Mouse (Mus musculus): Measurements from ENCODE around the gene Slc17a3.

Slc17a3 gene

DNA sequence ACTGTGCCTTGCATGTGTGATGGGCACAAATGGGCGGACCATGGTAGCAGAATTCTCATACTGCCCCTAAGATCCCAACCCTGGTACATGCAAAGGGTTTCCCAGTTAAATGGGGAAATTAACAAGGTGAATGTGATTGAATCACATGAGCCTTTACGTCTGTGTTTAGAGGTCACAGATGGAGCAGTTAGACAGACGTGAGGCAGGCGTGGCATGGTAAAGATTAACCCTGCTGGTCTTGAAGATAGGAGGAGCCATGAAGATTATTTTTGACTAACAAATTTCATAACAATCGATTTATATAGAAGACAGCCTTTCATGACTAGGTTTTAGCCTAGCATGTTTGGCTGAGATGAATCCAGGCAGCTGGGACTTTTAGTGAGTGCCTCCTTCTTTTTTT is 33.9 kb downstream of the Slc17a3 start:
- CTCF ChIA-PET, result no interaction called here

DNA sequence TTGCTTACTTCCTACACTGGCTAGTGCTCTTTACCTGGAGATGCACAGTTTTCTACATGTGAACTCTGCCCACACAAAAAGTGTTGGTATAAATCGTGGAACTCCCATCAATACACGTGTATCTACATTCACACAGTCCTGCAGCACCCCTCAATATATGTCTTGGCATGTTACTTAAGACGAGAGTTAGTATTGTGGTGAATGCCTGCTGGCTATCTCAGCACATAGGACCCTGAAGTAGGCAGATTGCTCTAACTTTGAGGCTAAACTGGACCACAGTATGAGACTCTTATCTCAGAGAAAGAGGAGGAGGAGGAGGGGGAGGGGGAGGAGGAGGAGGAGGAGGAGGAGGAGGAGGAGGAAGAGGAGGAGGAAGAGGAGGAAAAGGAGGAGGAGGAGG is 39.9 kb downstream of the Slc17a3 start:
- CTCF ChIA-PET, result no interaction called here

DNA sequence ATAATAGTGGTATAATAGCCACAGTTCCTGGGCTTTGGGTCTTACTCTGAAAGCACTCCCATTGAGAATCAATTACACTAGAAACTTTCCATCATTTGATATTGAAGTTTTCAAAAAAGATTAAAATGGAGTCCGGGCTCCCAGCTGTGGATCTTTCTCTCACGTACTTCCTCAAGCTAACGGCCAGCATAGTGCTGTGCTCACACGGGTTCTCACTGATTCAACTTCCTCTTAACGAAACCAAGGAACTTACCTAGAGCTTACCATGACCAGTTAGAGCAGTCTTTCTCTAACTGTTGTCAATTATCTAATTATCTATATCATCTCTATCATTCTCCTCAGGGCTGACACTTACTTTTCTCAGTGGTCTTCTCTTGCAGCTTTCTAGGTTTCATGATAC is 40.4 kb downstream of the Slc17a3 start:
- CTCF ChIA-PET, result no interaction called here

DNA sequence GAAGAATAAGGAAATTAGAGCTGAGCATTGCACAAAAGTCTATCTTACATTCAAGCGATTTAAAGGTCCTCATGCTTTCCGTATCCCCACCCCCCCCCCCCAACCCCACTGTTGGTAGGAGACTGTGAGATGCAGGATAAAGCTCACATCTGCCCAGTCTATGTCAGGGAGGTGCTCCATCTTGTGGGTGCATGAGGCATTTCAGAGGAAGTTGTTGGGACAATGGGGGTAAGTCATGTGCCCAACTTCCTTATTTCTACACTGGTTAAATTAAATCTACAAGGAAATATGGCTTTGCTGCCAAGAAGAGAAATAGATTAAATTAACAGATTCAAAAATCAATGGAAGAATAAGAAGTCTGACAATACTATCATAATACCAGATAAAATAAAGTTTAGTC is 46.3 kb downstream of the Slc17a3 start:
- CTCF ChIA-PET, result interaction anchor here (0.7 to 0.8 kb wide), 2 partner anchors 54 to 65 kb away, joined by 7 to 9 read pairs; no protein-coding TSS in a partner anchor

DNA sequence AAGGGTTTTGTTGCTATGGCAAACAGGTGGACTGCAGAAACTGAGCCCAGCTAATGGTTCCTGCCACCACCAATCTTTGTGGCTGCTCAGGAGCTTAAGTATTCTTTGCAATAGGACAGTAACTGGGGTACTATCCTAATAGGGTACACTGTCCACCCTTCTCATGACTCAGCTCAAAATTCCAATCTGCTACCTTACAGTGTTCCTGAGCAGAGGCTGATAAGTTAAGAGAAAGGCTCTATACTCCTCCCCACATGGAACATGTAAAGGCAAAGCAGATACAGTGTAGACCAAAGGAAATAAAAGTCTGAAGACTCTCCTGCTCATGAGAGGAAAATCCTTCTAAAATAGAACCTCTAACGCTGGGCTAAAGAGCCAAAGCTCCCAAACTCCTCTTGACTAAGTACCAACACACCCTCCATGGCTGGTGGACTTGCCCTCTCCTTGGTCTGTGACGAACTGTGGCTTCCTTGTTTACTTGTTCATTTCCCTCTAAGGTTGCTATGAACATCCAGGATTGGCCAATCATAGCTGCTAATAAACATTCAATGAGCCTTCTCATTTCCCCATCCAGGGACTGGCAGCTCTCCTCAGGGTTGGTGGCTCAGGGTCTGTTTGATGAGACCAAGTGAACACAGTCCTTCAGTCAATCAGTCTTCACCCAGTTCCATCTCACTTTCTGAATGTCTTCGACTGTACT is 47.9 kb downstream of the Slc17a3 start:
- CTCF ChIA-PET, result interaction anchor here (0.7 kb wide), 2 partner anchors 12 to 24 kb away, joined by 5 to 6 read pairs; no protein-coding TSS in a partner anchor

DNA sequence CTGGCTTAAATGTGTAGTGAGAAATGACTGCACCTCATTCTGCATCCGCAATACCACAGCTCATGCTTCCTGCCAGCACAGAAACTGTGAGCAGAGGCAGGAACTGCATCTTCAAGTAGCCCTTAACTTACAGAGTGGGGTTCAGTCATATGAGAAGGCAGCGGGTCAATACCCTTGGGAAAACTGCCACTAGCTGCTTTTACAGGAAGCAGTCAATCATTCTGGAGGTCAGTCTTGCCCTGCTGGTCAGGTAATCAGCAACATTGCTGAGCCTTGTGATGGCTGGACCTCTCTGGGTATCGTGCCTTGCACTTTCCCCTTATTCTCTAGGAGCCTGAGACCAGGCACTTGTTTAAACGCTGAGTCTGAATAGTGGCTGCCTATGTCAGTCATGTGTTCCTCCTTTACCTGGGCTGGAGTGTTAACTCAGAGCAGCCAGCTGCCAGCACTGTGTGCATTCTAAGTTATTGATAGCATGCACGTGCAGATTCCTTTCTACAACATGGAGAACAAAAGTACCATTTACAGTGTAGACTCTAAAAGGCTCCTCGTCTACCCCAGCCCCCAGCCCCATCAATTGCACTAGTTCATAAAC is 49.9 kb downstream of the Slc17a3 start:
- CTCF ChIA-PET, result no interaction called here

DNA sequence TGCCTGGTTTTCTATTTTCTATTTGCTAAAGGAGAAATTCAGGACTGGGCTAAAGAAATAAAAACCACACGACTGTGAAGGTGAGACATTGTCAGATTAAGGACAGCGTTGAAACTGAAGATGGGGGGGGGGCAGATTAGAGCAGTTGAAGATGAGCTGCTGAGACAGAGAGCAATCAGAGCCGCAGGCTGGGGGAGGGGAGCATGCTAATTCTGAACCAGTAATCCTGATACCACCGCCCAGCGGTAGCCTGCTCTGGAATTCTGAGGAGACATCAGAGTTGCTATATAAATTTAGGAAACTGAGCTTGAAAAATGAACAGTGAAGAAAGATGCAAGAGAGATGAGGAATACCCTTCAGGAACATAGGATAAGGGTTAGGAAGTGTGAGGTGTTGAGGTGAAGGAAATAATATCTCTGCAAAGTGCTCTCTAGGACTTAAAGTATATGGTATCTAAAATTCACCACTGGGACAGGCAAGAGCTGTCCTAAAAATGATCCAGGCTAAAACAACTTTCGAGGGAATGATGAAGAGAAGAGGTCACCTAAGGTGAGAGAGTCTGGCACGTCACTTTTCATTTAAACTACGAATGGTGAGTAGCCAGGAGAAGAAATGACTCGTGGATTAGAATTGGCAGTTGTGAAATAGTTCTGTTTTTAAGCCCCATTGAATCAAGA is 53.5 kb downstream of the Slc17a3 start:
- CTCF ChIA-PET, result no interaction called here

DNA sequence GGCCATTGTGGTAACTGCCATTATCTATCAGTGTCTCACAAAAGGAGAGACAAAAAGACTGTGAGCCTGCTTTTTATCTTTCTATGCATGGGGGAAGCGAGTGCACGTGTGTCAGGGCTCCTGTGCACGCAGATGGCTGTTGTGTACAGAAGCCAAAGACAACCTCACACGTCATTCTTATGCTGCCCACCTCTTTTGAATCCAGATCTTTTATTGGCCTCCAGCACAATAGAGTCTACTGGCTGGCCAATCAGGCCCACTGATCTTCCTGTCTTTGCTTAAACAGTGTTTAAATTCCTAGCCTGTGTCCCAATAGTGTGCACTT is 54.0 kb downstream of the Slc17a3 start:
- CTCF ChIA-PET, result no interaction called here

DNA sequence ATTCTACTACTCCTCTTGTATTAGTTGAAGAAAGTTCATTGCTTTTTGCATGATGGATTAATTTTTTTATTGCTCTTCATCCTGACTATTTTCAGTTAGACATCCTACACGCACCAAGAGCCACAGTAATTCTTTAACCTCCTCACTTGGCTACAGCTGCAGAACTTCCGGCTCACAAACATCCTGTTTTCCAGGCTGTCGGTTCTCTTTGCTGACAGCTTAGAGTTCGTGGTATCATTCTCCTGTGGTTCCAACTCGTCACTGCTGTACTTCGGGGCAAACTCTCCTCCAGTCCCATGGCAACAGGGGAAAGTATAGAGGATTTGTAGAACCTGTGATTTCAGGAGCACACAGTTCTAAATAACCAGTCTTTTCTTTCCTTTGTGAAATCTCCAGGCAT is 59.0 kb downstream of the Slc17a3 start:
- CTCF ChIA-PET, result interaction anchor here (0.5 to 1.2 kb wide), 2 partner anchors 10 to 15 kb away, joined by 3 to 4 read pairs; no protein-coding TSS in a partner anchor

DNA sequence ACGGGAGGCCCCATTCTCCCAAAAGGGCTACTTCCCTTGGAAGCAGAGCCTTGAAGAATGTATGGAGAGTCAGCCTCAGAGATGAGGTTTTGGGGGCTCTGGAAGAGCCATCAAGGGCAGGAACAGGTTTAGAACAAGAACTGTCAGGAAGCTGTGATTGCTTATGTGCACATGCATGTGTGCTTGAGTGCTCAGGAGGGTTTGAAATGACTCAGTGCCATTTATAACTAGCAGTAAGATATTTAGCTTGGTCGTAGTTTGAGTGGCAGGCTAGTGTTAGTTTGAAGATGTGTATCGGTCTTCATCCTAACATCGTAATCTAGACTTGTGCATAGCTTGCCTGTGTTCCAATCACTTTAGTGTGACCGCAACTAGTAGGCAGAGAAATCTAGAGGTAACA is 67.7 kb downstream of the Slc17a3 start:
- CTCF ChIA-PET, result no interaction called here

DNA sequence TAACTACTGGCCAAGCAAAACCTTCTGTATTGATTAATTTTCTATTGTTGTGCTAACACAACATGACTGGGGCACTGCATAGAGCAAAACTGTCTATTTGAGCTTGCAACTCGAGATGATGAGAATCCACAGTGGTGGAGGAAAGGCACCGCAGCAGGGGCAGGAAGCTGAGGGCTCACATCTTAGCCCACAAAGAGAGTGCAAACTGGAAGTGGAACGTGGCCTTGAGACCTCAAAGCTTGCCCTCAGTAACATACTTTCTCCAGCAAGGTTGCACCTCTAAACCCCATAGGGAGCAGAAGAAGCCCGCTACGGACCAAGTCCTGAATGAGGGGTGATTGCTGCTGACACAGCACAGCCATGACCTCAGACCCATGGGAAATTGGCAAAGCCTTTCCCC is 70.9 kb downstream of the Slc17a3 start:
- CTCF ChIA-PET, result no interaction called here
